Mouse (Mus musculus) stomach, postnatal 0 days (tissue): ENCODE measurements around the gene Mrln.

Source experiments
- CTCF ChIP-seq: IDR thresholded peaks from 2 replicates; pipeline ENCODE4 v1.5.1; 2016; ENCODE audit warnings: antibody characterized with exemption, low read depth, mild to moderate bottlenecking, moderate library complexity
- EP300 ChIP-seq: optimal IDR thresholded peaks from 2 replicates; pipeline ENCODE3; 2016; ENCODE audit warnings: antibody characterized with exemption

- TF ChIP-seq CTCF (no peak), EP300 (no peak)
These were observed 40.8 kb upstream of the Mrln start for GRCm38 (mm10) chr10:70163681-70164080.
